Mouse (Mus musculus) left cerebral cortex, adult 9 months (tissue): ENCODE data around the gene Gm21860.
"Not testable (repeated sequence)": the region's sequence is repeated elsewhere in the genome, so short reads cannot be mapped to it uniquely, and the experiment has no call there.

Experiments used
- DNase-seq, 2 experiments: peaks; one replicate each; pipeline ENCODE4 v3.0.0; 2022; ENCODE audit warnings: low spot score in 2 of 2

The Gm21860 gene

DNA sequence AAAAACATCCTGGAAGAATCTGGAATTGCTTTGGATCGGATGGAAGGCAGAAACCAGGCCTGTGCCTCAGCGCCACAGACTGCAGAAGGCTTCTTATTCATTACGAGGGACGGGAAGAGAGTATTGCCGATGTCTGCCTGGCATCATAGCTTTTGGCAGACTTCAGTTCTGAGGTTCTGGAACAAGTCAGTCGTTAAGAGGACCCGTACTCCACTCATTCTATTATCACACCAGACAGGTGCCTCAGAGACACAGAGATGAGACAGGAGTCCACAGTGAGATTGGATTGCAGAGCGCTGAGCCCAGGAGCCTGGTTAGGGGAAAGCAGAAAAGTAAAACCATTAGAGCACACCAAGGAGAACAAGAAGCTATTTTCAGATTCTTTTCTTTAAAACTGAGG is at the start of gene Gm21860:
TSS of gene Gm21860 (minus strand) at position 101 of the 400 bp plus-strand sequence.
- DNase-seq: not testable (repeated sequence)

DNA sequence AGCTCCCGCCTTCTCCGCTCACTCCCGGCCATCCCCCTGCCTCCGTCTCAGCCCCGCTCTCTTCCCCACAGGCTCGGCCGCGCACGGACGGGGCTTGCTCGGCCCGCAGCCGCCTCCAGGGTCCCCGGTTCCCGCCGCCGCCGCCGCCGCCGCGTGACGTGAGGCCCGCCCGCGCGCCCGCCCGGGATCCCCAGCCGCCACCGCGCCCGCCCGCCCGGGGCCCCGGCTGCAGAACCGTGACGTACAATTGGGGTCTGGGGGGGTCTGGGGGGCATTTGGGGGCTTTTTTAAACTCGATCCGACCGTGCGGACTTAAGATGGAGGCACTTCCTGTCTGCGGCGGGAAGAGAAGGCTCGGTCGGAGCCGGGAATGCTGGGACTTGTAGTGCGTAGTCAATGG is 29.8 kb upstream of the Gm21860 start, which contains the start of gene Gm47283:
TSS of gene Gm47283 (plus strand) at position 301 of the 400 bp plus-strand sequence.
- not testable (repeated sequence) for DNase-seq

DNA sequence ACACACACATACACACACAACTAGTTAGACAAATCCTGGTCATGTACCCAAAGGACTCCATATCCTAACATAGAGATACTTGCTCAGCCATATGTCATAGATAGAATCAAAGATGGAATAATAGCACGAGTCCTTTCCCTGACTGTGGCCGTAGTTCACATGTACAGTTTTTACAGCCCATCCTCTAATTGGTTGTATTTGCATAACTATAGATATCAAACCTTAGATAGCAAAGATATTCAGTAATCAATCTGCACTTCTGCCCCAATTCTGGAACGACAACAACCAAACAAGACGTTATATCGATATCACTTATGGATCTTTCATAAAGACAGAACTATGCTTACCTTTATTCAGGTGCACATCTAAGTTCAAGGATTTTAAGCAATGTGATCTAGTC is 9.4 kb downstream of the Gm21860 start:
- not testable (repeated sequence) for DNase-seq

GRCm38 (mm10) chrY:90744381-90744981 is 10.1 kb downstream of the Gm21860 start:
- peak; percentile 96 to 97 for DNase-seq

- DNase-seq: no peak
These were observed 10.8 kb downstream of the Gm21860 start for GRCm38 (mm10) chrY:90743811-90744220.

GRCm38 (mm10) chrY:90743053-90743810 is 11.4 kb downstream of the Gm21860 start:
- not testable (repeated sequence) for DNase-seq

DNA sequence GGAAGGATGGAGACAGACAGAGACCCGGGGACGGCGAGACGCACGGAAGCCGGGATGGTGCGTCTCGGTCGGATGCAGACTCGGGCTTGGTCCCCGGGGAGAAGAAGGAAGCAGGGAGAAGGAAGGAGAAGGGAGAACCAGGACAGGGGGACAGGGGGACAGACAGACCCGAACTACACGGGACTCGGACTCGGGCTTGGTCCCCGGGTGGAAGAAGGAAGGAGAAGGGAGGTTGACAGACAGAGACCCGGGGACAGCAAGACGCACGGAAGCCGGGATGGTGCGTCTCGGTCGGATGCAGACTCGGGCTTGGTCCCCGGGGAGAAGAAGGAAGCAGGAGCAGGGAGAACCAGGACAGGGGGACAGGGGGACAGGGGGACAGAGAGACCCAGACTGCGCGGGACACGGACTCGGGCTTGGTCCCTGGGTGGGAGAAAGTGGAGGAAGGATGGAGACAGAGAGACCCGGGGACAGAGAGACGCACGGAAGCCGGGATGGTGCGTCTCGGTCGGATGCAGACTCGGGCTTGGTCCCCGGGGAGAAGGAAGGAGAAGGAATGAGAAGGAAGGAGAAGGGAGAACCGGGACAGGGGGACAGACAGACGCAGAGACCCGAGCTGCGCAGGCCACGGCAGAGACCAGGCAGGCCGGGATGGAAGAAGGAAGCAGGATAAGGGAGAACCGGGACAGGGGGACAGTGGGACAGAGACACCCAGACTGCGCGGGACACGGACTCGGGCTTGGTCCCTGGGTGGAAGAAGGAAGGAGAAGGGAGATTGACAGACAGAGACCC is 12.2 kb downstream of the Gm21860 start:
- DNase-seq: peak in 1 of 2 experiments; percentile 44

GRCm38 (mm10) chrY:90741452-90742260 is 13.0 kb downstream of the Gm21860 start:
- DNase-seq: peak in 1 of 2 experiments; percentile 62

DNA sequence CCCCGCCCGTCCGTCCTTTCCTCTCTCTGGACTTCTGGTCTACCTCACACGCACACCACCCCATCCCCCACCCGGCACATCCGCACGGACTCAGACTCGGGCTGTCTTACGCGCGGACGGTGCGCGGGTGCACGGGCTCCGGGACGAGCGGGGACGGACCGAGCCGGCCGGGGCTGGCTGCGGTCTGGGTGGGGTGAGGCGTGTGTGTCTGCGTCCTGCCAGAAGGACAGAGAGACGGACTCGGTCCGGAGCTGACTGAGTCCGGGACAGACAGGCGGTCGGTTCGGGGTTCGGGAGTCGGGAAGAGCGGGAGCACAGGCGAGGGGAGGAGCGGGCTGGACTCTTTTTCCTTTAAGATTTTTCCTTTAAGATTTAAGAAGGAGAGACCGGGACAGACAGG is 13.6 kb downstream of the Gm21860 start:
- DNase-seq: not testable (repeated sequence)

DNA sequence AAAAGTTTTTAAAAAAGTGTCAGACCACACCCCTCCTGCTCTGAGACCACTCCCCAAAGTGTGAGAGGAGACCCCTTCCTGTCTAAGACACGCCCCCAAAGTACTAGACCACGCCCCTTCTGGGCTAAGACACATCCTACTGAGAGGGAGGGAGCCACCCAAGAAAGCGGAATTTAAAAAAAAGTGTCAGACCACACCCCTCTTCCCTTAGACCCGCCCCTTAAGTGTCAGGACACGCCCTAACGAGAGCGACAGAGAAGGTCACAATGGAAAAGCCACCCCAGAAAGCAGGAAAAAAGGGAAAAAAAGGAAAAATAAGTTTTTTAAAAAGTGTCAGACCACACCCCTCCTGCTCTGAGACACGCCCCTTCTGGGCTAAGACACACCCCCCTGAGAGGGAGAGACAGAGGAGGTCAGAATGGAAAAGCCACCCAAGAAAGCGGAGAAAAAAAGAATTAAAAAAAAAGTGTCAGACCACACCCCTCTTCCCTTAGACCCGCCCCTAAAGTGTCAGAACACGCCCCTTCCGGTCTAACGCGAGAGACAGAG is 14.5 kb downstream of the Gm21860 start:
- DNase-seq: peak in 1 of 2 experiments; percentile 50

DNA sequence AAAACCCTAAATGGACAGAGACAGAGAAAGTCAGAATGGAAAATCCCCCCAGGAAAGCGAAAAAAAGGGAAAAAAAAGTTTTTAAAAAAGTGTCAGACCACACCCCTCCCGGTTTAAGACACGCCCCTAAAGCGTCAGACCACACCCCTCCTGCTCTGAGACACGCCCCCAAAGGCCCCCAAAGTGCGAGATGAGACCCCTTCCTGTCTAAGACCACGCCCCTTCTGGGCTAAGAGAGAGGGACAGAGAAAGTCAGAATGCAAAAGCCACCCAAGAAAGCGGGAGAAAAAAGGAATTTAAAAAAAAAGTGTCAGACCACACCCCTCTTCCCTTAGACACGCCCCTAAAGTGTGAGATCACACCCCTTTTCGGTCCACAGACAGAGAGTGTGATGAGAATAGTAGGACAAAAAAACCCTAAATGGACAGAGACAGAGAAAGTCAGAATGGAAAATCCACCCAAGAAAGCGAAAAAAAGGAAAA is 15.0 kb downstream of the Gm21860 start:
- peak in 1 of 2 experiments; percentile 50 for DNase-seq

DNA sequence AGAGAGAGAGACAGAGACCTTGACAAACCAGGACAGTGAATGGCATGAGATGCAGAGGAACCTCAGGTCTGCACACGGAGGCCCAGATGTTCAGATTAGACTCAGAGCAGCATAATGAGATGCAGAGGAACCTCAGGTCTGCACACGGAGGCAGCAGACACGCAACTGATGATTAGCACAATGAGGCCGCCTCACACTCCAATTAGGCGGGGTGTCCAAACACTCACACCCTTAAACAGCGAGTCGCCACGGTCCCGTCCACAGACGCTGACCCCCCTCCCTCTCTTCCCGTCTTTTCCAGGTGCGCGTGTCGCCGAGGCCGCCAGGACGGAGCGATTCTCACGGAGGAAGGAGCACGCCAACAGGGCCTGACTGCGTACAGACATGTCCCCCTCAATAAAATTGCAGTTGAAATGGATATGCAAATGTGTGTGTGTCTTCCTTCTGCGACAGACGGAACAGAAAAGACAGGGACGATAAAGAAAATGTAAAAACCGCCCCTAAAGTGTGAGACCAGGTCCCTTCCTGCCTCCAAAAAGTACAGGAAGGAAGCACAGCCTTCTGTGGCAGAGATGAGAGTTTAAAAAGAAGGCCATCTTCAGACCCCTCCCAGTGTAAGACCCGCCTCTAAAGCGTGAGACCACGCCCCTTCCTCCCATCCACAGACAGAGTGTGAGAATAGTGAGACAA is 15.6 kb downstream of the Gm21860 start:
- DNase-seq: peak in 1 of 2 experiments; percentile 55

DNA sequence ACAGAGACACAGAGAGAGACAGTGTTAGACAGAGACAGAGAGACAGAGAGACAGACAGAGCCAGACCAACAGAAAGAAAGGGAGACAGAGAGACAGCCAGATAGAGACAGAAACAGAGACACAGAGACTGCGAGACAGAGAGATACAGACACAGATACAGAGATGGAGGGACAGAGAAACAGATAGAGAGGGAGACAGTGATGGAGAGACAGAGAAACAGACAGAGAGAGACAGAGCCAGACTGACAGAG is 16.3 kb downstream of the Gm21860 start:
- DNase-seq: no peak

DNA sequence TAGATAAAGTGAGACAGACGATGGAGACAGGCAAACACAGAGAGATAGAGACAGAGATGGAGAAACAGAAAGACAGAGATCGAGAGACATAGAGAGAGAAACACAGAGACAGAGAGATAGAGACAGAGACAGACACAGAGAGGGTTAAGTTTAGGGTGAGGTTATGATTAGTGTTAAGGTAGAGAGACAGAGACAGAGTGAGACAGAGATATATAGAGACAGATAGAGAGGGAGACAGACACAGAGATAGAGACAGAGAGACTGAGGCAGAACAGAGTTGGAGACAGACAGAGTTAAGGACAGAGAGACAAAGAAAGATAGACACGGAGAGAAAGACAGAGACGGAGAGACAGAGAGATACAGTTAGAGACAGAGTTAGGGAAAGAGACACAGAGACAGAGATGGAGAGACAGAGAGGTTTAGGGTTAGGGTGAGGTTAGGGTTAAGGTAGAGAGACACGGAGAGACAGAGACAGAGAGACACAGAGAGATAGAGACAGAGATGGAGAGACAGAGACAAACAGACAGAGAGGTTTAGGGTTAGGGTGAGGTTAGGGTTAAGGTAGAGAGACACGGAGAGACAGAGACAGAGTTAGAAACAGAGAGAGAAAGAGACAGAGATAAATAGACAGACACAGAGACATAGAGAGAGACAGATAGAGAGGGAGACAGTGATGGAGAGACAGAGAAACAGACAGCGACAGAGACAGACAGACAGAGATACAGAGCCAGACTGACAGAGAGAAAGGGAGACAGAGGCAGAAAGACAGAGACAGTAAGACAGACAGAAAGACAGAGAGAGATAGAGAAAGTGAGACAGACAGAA is 16.8 kb downstream of the Gm21860 start:
- no peak for DNase-seq

DNA sequence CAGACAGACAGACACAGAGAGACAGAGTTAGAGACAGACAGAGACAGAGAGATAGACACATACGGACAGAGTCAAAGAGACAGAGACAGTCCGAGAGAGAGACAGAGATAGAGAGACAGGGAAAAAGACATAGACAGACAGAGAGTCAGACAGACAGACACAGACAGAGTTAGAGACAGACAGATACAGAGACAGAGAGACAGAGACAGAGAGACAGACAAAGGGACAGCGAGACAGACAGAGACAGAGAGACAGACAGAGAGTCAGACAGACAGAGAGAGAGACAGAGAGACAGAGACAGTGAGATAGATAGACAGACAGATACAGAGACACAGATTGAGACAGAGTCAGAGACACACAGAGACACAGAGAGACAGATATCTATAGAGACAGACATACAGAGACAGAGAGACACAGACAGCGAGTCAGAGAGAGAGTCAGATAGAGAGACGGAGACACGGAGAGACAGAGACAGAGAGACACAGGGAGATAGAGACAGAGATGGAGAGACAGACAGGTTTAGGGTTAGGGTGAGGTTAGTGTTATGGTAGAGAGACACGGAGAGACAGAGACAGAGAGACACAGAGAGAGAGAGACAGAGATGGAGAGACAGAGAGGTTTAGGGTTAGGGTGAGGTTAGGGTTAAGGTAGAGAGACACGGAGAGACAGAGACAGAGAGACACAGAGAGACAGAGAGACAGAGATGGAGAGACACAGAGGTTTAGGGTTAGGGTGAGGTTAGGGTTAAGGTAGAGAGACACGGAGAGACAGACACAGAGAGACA is 18.2 kb downstream of the Gm21860 start:
- not testable (repeated sequence) for DNase-seq

DNA sequence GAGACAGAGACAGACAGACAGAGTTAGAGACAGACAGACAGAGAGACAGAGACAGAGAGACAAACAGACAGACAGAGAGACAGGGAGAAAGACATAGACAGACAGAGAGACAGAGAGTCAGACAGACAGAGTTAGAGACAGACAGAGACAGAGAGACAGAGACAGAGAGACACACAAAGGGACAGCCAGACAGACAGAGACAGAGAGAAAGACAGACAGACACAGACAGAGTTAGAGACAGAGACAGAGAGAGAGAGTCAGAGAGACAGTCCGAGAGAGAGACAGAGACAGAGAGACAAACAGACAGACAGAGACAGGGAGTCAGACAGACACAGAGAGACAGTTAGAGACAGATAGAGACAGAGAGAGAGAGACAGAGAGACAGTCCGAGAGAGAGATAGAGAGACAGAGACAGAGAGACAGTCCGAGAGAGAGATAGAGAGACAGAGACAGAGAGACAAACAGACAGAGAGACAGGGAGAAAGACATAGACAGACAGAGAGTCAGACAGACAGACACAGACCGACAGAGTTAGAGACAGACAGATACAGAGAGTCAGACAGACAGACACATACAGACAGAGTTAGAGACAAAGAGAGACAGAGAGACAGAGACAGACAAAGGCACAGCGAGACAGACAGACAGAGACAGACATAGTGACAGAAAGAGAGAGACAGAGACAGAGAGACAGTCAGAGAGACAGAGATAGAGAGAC is 19.3 kb downstream of the Gm21860 start:
- DNase-seq: not testable (repeated sequence)

- DNase-seq: not testable (repeated sequence)
These were observed 20.3 kb downstream of the Gm21860 start for GRCm38 (mm10) chrY:90734334-90734696.

DNA sequence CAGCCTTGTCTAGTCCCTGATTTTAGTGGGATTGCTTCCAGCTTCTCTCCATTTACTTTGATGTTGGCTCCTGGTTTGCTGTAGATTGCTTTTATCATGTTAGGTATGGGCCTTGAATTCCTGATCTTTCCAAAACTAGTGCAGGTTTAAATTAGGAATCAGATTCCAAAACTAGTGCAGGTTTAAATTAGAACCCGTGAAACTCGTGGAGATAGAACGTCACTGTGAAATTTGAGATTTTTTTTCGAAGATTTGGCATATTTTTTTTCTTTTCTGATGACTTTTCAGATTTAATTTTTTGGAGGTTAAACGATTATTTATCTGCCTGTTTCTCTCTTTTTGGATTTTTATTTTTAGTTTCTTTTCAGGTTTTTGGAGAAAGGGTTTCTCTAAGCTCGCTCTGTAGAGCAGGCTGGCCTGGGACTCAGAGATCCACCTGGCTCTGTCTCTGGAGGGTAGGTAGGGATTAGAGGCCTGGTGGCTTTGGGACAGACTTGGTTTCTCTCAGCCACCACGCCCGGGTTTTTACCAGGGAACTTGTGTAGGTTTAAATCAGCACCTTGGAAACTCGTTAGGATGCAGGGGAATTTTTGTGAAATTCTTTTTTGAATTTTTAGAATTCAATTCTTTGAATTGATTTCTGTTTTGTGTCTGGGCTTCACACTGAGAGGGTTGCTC is 20.8 kb downstream of the Gm21860 start:
- DNase-seq: not testable (repeated sequence)
